Mouse (Mus musculus) lung, adult 2 months (tissue): ENCODE measurements around the gene Trappc12.

Experiments used
- CTCF ChIP-seq: fragments of 200-500 bp; IDR thresholded peaks from 2 replicates; pipeline ENCODE4 v1.5.1; 2011; ENCODE audit warnings: mild to moderate bottlenecking, low read length, control low read depth; ENCODE audit not compliant: insufficient read depth
- POLR2A ChIP-seq: fragments of 200-500 bp; IDR thresholded peaks from 2 replicates; pipeline ENCODE4 v1.6.1; 2011; ENCODE audit warnings: low read depth, mild to moderate bottlenecking, control low read depth, low read length, borderline replicate concordance; ENCODE audit errors: extremely low read depth

DNA sequence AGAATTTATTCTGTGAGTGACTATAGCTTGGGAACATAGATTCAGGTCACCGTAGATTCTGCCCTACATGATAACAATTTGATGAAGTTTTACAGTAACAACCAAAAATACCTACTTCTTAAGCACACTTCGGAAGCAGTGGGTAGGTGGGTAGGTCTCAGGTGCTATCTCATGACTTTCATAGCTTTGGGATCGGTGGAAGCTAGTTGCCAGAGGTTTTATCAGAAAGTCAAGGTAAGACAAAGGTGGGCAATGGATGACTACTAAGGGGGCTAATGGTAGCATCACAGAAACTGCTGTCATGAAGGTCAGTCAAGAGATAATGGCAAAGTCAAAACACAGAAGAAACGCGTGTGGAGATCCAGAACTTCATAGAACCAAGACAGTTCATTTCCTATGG, 604 bp upstream of the Trappc12 start:
- no peak for TF ChIP-seq POLR2A
- no peak for TF ChIP-seq CTCF
